Mouse (Mus musculus): ENCODE results near the gene Plin1. TPM values are rescaled to one million over a fixed set of nuclear protein-coding genes. Genes with fewer than 3 reads are reported as not detected.

Plin1 gene
- total RNA-seq (2012; rRNA removed) (0.08 TPM in 1 of 2 replicates, not detected in the other), total RNA-seq (2014; rRNA removed) (not detected in 2 replicates), polyA plus RNA-seq (2012; ENCODE audit: insufficient read length, low read depth) (not detected in 2 replicates)

GRCm38 (mm10) chr7:79732622-79733021 lies at the start of gene Plin1:
TSS of gene Plin1 (minus strand) at chr7:79732903.
- no peaks in the 10 kb centered on the region for H3K9me3 ChIP-seq (replicated peaks; ENCODE audit: low read length)
- peaks cover 6 to 29% of the 10 kb centered on the region in 2 experiments for H3K36me3 ChIP-seq (replicated peaks in 1 of 2; ENCODE audit: control insufficient read depth in 1 of 2, insufficient read depth in 1 of 2, low read length in 1 of 2)
- in situ Hi-C loops (cut with MboI; ENCODE audit: low pct_ligation_motif_present, low pct_unique_long_range_greater_than_20kb, low sequenced_read_pairs) (no loop called here), dilution Hi-C loops (cut with MboI; ENCODE audit: extremely low pct_ligation_motif_present, extremely low pct_unique_long_range_greater_than_20kb, low sequenced_read_pairs) (no loop called here)
- TF ChIP-seq IRF4 (IDR thresholded peaks at IDR 0.05; ENCODE audit: low read depth, low read length) (no peak), MAX (IDR thresholded peaks at IDR 0.05; ENCODE audit: low read length) (no peak), JUN (IDR thresholded peaks at IDR 0.05; ENCODE audit: insufficient read depth, low read depth, low read length) (no peak), BHLHE40 (IDR thresholded peaks at IDR 0.05; ENCODE audit: low read depth, low read length) (no peak), KAT2A (IDR thresholded peaks at IDR 0.05; ENCODE audit: insufficient replicate concordance, low read length) (no peak), ZMIZ1 (IDR thresholded peaks at IDR 0.05; ENCODE audit: low read depth, low read length) (no peak), MXI1 (IDR thresholded peaks at IDR 0.05; ENCODE audit: low read depth, low read length) (no peak), HCFC1 (IDR thresholded peaks at IDR 0.05; ENCODE audit: low read depth, low read length) (no peak), ETS1 (conservative IDR thresholded peaks at IDR 0.05; ENCODE audit: low read depth, low read length) (no peak), JUND (conservative IDR thresholded peaks at IDR 0.05; ENCODE audit: low read depth, low read length) (no peak), ZNF384 (IDR thresholded peaks at IDR 0.05; ENCODE audit: low read depth, low read length) (no peak), ELF1 (IDR thresholded peaks at IDR 0.05; ENCODE audit: low read depth, low read length) (no peak), RAD21 (IDR thresholded peaks at IDR 0.05; ENCODE audit: low read depth, low read length) (no peak), ZKSCAN1 (IDR thresholded peaks at IDR 0.05; ENCODE audit: borderline replicate concordance, low read depth, low read length) (no peak), POLR2A (IDR thresholded peaks at IDR 0.05; ENCODE audit: low read depth, low read length) (no peak)
- peaks cover 7% of the 10 kb centered on the region for H3K27me3 ChIP-seq (replicated peaks)
- no peak within 1 kb of the TSS for H3K9ac ChIP-seq (ENCODE audit: insufficient read depth, low read depth)
- no peak within 1 kb of the TSS for H3K4me3 ChIP-seq (replicated peaks in 1 of 3; ENCODE audit: low read depth in 2 of 3, low read length in 2 of 3, poor library complexity in 1 of 3)
- no peaks in the 10 kb centered on the region for H3K79me2 ChIP-seq (replicated peaks; ENCODE audit: control insufficient read depth, extremely low read depth, insufficient read depth, poor library complexity, severe bottlenecking)
- H3K4me2 ChIP-seq (ENCODE audit: insufficient read depth, low read depth, poor library complexity, severe bottlenecking): no peak within 1 kb of the TSS
- DNase-seq (ENCODE audit: extremely low read depth): no peak
- no peak within 1 kb of the TSS for H3K27ac ChIP-seq (ENCODE audit: insufficient read depth, low read depth)
- H3K4me1 ChIP-seq (ENCODE audit: control insufficient read depth in 1 of 2, insufficient read depth in 2 of 2): peaks cover 4 to 13% of the 10 kb centered on the region in 2 experiments; a peak in 2 of 4 replicates

- Histone ChIP-seq H3K4me3 (replicated peaks in 1 of 3; ENCODE audit: low read depth in 2 of 3, low read length in 2 of 3, poor library complexity in 1 of 3) (no peak overlapping the region), H3K4me2 (ENCODE audit: insufficient read depth, low read depth, poor library complexity, severe bottlenecking) (no peak overlapping the region), H3K9me3 (replicated peaks; ENCODE audit: low read length) (no peaks in the 10 kb centered on the region), H3K79me2 (replicated peaks; ENCODE audit: control insufficient read depth, extremely low read depth, insufficient read depth, poor library complexity, severe bottlenecking) (no peaks in the 10 kb centered on the region), H3K27me3 (replicated peaks) (peaks cover 3% of the 10 kb centered on the region), H3K36me3 (replicated peaks in 1 of 2; ENCODE audit: control insufficient read depth in 1 of 2, insufficient read depth in 1 of 2, low read length in 1 of 2) (no peaks in the 10 kb centered on the region), H3K9ac (ENCODE audit: insufficient read depth, low read depth) (no peak overlapping the region), H3K27ac (ENCODE audit: insufficient read depth, low read depth) (no peak overlapping the region), H3K4me1 (ENCODE audit: control insufficient read depth in 1 of 2, insufficient read depth in 2 of 2) (peaks cover 0 to 10% of the 10 kb centered on the region in 2 experiments; a peak in 3 of 4 replicates)
- in situ Hi-C loops (cut with MboI; ENCODE audit: low pct_ligation_motif_present, low pct_unique_long_range_greater_than_20kb, low sequenced_read_pairs): no loop called here
- DNase-seq (ENCODE audit: extremely low read depth): no peak
- TF ChIP-seq MXI1 (IDR thresholded peaks at IDR 0.05; ENCODE audit: low read depth, low read length): no peak
- TF ChIP-seq EP300 (IDR thresholded peaks at IDR 0.05; ENCODE audit: low read length): no peak
- dilution Hi-C loops (cut with MboI; ENCODE audit: extremely low pct_ligation_motif_present, extremely low pct_unique_long_range_greater_than_20kb, low sequenced_read_pairs): no loop called here
Observed at GRCm38 (mm10) chr7:79782516-79782855, 49.8 kb upstream of the Plin1 start.
